Mouse (Mus musculus): ENCODE data around the gene Prr15l.
A peak's percentile ranks its signal among the peaks of the same experiment; 100 is the strongest.

Prr15l gene

DNA sequence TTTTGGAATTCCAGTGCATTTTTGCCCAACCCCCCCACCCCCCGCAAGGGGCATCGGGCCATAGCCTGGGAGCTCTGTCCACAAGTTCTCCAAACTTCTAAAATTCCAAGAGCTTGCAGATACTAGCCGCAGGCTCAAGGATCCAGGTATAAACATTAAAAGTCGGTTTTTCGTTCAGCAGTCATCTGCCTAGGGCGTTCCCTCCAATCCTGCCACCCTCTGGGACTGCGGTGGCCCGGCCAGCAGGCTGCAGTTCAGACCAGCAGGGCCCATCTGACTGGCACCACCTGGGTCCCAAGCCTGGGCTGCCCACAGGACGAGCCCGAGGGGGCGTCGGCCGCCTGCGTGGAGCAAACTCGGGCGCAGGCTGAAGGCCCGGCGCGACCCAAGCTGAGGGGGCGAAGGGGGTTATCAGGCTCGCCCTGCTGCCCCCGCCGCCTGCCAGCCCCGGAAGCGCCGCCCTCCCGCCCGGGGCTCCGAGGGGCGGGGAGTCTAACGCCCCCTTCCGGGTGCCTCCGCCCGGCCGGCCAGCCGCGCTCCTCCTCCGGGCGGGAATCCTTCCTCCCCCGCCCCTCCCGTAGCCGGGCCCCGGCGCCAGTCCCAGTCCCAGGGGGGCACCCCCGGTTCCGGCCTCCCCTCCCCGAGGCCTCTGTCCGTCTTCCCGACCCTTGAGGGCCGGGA, 49.1 kb downstream of the Prr15l start:
- peak in 1 of 2 experiments; percentile 88 for DNase-seq (ENCODE audit: low spot score in 2 of 2)

DNA sequence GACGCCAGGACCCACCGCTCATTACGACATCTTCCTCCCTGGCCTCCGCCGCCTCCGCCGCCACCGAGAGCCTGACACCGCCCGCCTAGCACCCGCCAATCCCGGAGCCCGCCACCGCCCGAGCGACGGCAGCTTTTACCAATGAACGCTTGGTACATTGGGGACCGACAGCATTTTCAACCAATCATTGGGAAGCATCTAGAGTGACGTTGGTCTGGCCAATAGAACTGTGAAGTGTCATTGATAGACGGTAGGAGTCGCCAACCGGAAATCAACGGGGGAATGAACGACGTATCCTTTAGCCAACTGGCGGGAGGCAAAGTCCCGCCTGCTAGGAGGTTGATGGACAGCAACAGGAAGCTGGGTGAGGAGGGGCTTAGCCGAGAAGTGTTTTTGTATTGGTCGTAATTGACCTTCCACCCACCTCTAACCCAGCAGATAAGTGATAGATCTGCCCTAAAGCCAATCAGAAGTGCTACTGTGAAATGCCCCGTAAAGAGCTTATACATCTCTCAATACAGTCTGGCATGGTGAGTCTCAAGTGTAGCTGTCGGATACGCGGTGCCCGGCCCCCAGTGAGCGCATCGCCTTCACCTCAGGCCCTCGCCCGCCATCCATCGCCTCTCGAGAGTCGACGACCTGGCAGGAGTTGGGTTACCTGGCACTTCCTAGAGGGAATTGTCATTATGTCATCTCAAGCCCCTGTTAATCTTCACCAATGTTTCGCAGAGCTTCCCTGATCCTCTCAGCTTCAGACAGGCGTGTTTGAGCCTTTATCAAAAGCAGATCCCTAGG, 49.9 kb downstream of the Prr15l start:
- DNase-seq (ENCODE audit: low spot score in 2 of 2), result peak; percentile 96 to 98

DNA sequence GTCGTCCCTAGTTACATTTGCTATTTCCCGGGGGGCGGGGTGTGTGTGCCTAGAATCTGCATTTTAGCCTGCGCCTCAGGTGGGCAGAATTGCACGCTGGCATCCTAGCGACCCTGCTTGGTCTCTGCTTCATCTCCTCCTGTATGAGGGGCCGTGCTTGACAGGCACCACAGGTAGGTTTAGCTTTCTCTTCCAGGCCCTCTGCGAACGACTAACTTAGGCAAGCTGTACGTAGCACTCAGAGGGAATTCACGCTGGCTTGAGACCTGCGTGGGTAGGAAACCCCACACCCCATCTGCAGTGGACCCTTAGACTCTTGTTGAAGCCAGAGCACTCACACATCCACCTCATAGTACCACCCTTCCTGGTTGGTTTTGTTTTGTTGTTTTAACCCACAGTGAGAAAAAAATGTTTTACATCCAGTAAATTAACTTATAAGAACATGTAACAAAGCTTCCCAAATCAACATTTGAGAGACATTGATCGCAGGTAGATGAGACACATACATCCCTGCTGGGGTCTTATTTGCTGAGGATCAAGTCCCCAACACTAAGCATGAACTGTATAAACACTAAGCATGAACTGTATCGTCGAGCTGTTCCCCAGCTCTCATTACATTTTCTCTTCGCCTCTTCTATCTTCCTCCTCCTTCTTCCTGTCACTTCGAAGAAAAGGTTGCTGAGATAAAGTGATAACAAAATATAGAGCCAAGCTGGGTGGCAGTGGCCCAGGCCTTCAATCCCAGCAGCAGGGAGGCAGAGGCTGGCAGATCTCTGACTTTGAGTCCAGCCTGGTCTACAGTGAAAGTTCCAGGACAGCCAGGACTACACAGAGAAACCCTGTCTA, 50.7 kb downstream of the Prr15l start:
- DNase-seq (ENCODE audit: low spot score in 2 of 2), result peak; percentile 40 to 46

DNA sequence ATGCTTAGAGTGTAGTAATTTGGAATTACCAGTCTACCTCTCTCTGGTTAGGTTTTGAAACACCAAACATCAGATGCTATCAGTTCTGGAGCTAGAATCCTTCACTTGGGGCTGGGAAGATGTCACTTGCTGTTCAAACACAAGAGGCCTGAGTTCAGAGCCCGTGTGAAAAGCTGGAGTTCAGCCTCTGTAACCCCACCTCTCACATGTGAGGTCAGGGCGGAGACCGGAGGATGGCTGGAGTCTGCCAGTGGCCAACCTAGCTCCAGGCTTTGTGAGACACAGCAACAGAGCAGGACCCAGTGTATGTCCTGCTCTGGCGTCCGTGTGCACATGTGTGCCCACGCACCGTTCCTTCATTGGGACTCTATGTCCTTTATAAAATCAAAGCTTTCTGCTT, 51.4 kb downstream of the Prr15l start:
- no peak for DNase-seq (ENCODE audit: low spot score in 2 of 2)

DNA sequence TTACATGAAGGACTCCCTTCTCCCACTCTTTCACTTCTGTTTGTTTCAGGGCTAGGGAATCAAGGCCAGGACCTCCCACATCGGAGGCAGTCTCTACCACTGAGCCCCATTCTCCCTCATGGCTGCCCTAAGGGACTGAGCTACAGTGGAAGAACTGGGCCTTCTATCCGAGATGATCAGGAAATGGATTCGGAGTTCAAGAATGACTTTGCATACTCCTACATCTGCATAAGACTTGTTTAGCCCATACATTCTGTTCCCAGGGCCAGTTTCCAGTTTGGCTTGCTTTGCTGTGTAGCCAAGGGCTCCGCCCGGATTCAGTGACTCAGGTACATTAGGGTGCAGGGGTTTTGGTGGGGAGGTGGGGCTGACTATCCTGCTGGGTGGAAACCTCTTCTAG, 52.1 kb downstream of the Prr15l start:
- DNase-seq (ENCODE audit: low spot score in 2 of 2), result no peak

DNA sequence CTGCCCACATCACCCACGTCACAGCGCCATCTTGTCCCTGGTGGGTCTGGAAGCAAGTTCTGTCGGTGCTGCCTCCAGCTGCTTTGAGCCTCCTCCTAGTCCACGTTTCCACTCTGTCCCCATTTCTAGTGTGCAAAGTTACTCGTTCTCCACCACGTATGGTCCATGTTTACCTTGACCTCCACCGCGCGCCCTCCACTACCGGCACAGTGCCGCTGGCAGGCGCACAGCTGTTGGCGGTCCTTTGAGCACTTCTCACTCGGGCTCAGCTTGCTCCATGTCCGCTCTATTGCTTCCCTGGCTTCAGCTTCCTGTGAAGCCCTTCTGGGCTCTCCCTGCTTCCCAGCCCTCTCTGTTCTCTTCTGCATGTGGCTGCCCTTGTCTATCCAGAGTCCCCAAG, 53.6 kb downstream of the Prr15l start:
- no peak for DNase-seq (ENCODE audit: low spot score in 2 of 2)

DNA sequence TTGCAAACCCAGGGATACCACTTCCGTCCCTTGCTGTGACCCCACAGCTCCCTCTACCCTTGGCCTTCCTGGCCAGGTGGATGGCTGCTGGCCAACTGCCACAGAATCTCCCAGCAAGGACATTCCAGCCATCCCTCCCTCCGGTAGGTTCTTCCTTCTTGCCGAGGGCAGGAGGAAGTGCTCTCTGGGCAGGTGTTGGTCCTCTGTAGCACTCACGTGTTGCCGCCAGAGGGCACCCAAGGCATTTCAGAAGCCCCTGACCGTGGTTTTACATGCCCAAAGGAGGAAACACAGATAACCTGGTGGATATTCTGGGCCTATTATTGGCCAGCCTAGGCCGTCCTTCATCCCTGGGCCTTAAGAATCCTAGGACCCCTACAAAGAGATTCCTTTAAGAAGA, 54.5 kb downstream of the Prr15l start:
- peak; percentile 68 to 87 for DNase-seq (ENCODE audit: low spot score in 2 of 2)

DNA sequence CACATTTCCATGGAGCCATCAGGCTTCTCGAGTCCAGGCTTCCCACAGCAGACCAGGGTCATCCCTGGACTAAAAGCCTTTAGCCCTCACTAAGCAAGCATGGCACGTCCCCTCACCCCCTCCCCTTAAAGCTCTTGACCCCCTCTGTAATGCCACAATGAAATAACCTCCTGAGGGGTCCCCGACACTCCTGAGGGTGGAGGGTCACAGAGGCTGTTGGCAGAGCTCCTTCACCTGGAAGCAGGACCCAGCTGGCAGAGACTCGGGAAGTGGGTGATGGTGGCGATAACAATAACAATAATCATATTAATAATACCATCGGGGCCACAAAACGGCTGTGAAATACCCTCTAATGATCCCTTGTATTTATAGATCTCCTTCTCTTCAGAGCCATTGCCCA, 55.0 kb downstream of the Prr15l start, which contains the start of gene Sp2:
Gene Sp2 (minus strand): TSS at position 101 of the 400 bp plus-strand sequence.
- no peak for DNase-seq (ENCODE audit: low spot score in 2 of 2)

DNA sequence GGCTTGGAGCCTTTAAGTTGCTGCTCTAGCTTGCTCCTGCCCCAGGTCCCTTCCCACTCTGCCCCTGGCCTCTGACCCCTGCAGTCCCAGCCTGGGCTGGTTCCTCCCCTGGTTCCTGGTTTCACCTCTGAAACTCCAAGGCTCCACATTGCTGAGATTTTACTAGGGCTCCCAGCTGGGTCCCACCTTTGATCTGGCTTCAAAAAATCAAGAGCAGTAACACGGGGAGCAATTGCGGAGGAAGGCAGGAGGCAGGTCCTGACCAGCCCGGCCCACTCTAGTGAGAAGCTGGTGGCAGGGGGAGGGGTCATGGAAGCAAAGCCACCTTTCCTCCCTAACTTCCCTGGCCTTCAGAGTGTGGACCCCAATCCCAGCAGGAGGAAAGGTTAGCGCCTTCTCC, 57.0 kb downstream of the Prr15l start:
- DNase-seq (ENCODE audit: low spot score in 2 of 2), result no peak

DNA sequence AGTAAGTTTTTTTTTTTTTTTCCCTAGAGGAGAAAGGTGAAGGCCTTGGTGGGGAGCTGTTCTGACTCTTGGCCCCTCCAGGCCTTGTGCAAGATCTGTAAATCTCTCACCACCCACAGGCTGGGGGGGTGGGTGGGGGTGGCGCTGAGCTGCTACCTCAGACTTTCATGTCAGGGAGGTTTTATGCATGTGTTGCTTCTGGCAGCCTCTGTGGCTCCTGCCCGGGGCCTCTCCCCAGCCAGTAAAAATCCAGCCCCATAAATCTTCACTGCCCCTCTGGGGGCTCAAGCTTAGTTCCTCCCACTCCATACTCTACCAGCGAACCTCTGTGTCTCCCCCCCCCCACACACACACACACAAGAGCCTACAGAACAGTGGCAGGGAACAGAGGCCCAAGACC, 58.6 kb downstream of the Prr15l start:
- no peak for DNase-seq (ENCODE audit: low spot score in 2 of 2)

Measured in spleen, postnatal 10 days (tissue).